Mouse (Mus musculus) liver, postnatal 0 days (tissue): ENCODE measurements around the gene Pecam1. TPM values are rescaled to one million over a fixed set of nuclear protein-coding genes. Genes with fewer than 3 reads are reported as not detected.

Source experiments
- ATAC-seq: fragments of 200-750 bp; cut with Nextera tagmentation; 2 replicates; pipeline ENCODE4 v1.8.0; 2017; ENCODE audit warnings: mild to moderate bottlenecking, moderate library complexity
- DNase-seq: peaks from one replicate; pipeline ENCODE4 v3.0.0-alpha.2; 2016
- H3K27ac ChIP-seq: fragments of 300-500 bp; sonication (generic); 2 replicates; pipeline ENCODE4 v1.5.1; 2014; ENCODE audit warnings: antibody characterized with exemption, moderate library complexity, mild to moderate bottlenecking, low read depth
- H3K27me3 ChIP-seq: fragments of 300-500 bp; sonication (generic); 2 replicates; pipeline ENCODE4 v1.6.1; 2014; ENCODE audit warnings: low read length, control low read depth, mixed read lengths; ENCODE audit not compliant: insufficient read depth
- H3K36me3 ChIP-seq: fragments of 300-500 bp; sonication (generic); replicated peaks from 2 replicates; pipeline ENCODE4 v1.6.1; 2014; ENCODE audit warnings: mild to moderate bottlenecking, control low read depth, low read length, moderate library complexity, mixed read lengths; ENCODE audit not compliant: insufficient read depth
- H3K4me1 ChIP-seq: fragments of 300-500 bp; sonication (generic); 2 replicates; pipeline ENCODE4 v1.6.1; 2014; ENCODE audit warnings: antibody characterized with exemption, mild to moderate bottlenecking, control low read depth; ENCODE audit not compliant: insufficient read depth
- H3K4me2 ChIP-seq: fragments of 300-500 bp; sonication (generic); 2 replicates; pipeline ENCODE4 v1.6.1; 2014; ENCODE audit warnings: low read depth, mild to moderate bottlenecking, low read length, moderate library complexity, mixed read lengths
- H3K4me3 ChIP-seq: fragments of 300-500 bp; sonication (generic); 2 replicates; pipeline ENCODE4 v1.5.1; 2014; ENCODE audit warnings: low read depth, low read length
- H3K9ac ChIP-seq: fragments of 300-500 bp; sonication (generic); replicated peaks from 2 replicates; pipeline ENCODE4 v1.6.1; 2014; ENCODE audit warnings: mild to moderate bottlenecking, moderate library complexity
- H3K9me3 ChIP-seq: fragments of 300-500 bp; sonication (generic); 2 replicates; pipeline ENCODE4 v1.6.1; 2016; ENCODE audit warnings: mild to moderate bottlenecking, control low read depth, low read length, mixed read lengths
- CTCF ChIP-seq: sonication (generic); IDR thresholded peaks from 2 replicates; pipeline ENCODE4 v1.5.1; 2016; ENCODE audit warnings: antibody characterized with exemption, low read depth
- EP300 ChIP-seq: IDR thresholded peaks from 2 replicates; pipeline ENCODE4 v1.6.1; 2016; ENCODE audit warnings: antibody characterized with exemption, low read depth, mild to moderate bottlenecking
- WGBS: fragments of 180-500 bp; shearing (Covaris S2); extraction: QIAGEN DNeasy Blood & Tissue Kit; methylation state at CpG from one replicate; pipeline ENCODE4 v1.1.7; 2014; ENCODE audit not compliant: insufficient replicate concordance; 5-methylcytosine and 5-hydroxymethylcytosine counted together
- polyA plus RNA-seq: library from polyadenylated mRNA; unstranded; fragments of >200 nt; fragmentation: Nextera tagmentation; extraction: Ambion mirVana; gene quantifications from 2 replicates; pipeline ENCODE4 v1.2.1, GENCODE M21; 2015

Gene Pecam1
- polyA plus RNA-seq, 1 experiment from 2014 or later: 9.2 TPM

GRCm38 (mm10) chr11:106710789-106711188 lies 39.6 kb downstream of the Pecam1 start:
- no peak overlapping the region for H3K4me2 ChIP-seq
- no peaks in the 10 kb centered on the region for H3K9me3 ChIP-seq
- TF ChIP-seq EP300: no peak
- no peaks in the 10 kb centered on the region for H3K27me3 ChIP-seq
- DNase-seq: no peak
- H3K27ac ChIP-seq: no peak overlapping the region
- no peaks in the 10 kb centered on the region; the same call in 1 of the 2 replicates for H3K36me3 ChIP-seq
- no peak for ATAC-seq
- H3K4me3 ChIP-seq: no peak overlapping the region
- no peaks in the 10 kb centered on the region for H3K4me1 ChIP-seq
- WGBS: 70% methylated on average over 5 of the region's 5 CpGs
- no peak overlapping the region for H3K9ac ChIP-seq

- no peak for TF ChIP-seq EP300
- no peak for TF ChIP-seq CTCF
- Histone ChIP-seq H3K27ac (no peak overlapping the region), H3K27me3 (no peaks in the 10 kb centered on the region), H3K4me1 (no peaks in the 10 kb centered on the region), H3K9ac (no peak overlapping the region), H3K4me2 (no peak overlapping the region; the same call in 1 of the 2 replicates), H3K4me3 (no peak overlapping the region), H3K9me3 (no peaks in the 10 kb centered on the region), H3K36me3 (no peaks in the 10 kb centered on the region)
- WGBS: 44% methylated on average over 15 of the region's 15 CpGs
- DNase-seq: no peak
- ATAC-seq: no peak
Measured at GRCm38 (mm10) chr11:106709227-106709985, 41.0 kb downstream of the Pecam1 start.

- 69% methylated on average over 3 of the region's 3 CpGs for WGBS
- no peak for TF ChIP-seq EP300
- TF ChIP-seq CTCF: no peak
Measured at GRCm38 (mm10) chr11:106707866-106708265, 42.6 kb downstream of the Pecam1 start.

GRCm38 (mm10) chr11:106707085-106707484 lies 43.3 kb downstream of the Pecam1 start:
- TF ChIP-seq EP300: no peak
- no peak for TF ChIP-seq CTCF

More at GRCm38 (mm10) chr11:106707866-106708265, 42.6 kb downstream of the Pecam1 start:
- no peak overlapping the region for H3K9ac ChIP-seq
- H3K27me3 ChIP-seq: no peaks in the 10 kb centered on the region
- no peak overlapping the region for H3K27ac ChIP-seq
- no peak overlapping the region for H3K4me2 ChIP-seq
- H3K4me1 ChIP-seq: no peaks in the 10 kb centered on the region
- no peak for DNase-seq
- H3K9me3 ChIP-seq: no peaks in the 10 kb centered on the region
- H3K4me3 ChIP-seq: no peak overlapping the region
- ATAC-seq: no peak
- H3K36me3 ChIP-seq: no peaks in the 10 kb centered on the region; the same call in 1 of the 2 replicates

GRCm38 (mm10) chr11:106706212-106706611 lies 44.2 kb downstream of the Pecam1 start:
- 32% methylated on average over 4 of the region's 4 CpGs for WGBS
- no peak for TF ChIP-seq CTCF
- TF ChIP-seq EP300: no peak
- Histone ChIP-seq H3K4me3 (no peak overlapping the region), H3K27ac (no peak overlapping the region), H3K4me2 (no peak overlapping the region), H3K4me1 (peaks cover 6% of the 10 kb centered on the region; the same call in 1 of the 2 replicates), H3K36me3 (no peaks in the 10 kb centered on the region; the same call in 1 of the 2 replicates), H3K9ac (no peak overlapping the region), H3K9me3 (no peaks in the 10 kb centered on the region), H3K27me3 (no peaks in the 10 kb centered on the region)
- DNase-seq: no peak
- ATAC-seq: no peak

More at GRCm38 (mm10) chr11:106707085-106707484, 43.3 kb downstream of the Pecam1 start:
- no peak overlapping the region for H3K27ac ChIP-seq
- DNase-seq: no peak
- H3K4me3 ChIP-seq: no peak overlapping the region
- no peak overlapping the region for H3K9ac ChIP-seq
- WGBS: 72% methylated on average over 8 of the region's 8 CpGs
- peaks cover under 1% of the 10 kb centered on the region; the same call in 1 of the 2 replicates for H3K4me1 ChIP-seq
- H3K27me3 ChIP-seq: no peaks in the 10 kb centered on the region
- no peaks in the 10 kb centered on the region; the same call in 1 of the 2 replicates for H3K36me3 ChIP-seq
- no peaks in the 10 kb centered on the region for H3K9me3 ChIP-seq
- ATAC-seq: no peak
- no peak overlapping the region for H3K4me2 ChIP-seq

- H3K4me2 ChIP-seq: no peak overlapping the region
- H3K27me3 ChIP-seq: no peaks in the 10 kb centered on the region
- no peak for ATAC-seq
- H3K36me3 ChIP-seq: no peaks in the 10 kb centered on the region; the same call in 1 of the 2 replicates
- no peak for DNase-seq
- no peaks in the 10 kb centered on the region for H3K9me3 ChIP-seq
- no peak for TF ChIP-seq EP300
- no peak for TF ChIP-seq CTCF
- H3K9ac ChIP-seq: no peak overlapping the region
- H3K4me3 ChIP-seq: no peak overlapping the region
- H3K27ac ChIP-seq: no peak overlapping the region
- WGBS: 47% methylated on average over 9 of the region's 9 CpGs
- peaks cover 6% of the 10 kb centered on the region; the same call in 1 of the 2 replicates for H3K4me1 ChIP-seq
Measured at GRCm38 (mm10) chr11:106704399-106705111, 45.9 kb downstream of the Pecam1 start.
